Mouse (Mus musculus): ENCODE data around the gene Tril. TPM values are rescaled to one million over a fixed set of nuclear protein-coding genes. Genes with fewer than 3 reads are reported as not detected.

The Tril gene
- polyA plus RNA-seq, 1 experiment from 2014 or later = 36.0 TPM

- Histone ChIP-seq H3K4me1 (ENCODE audit: control insufficient read depth, insufficient read depth, low read length) (no peaks in the 10 kb centered on the region), H3K9ac (replicated peaks; ENCODE audit: low read length) (no peak overlapping the region), H3K27ac (replicated peaks; ENCODE audit: low read depth, low read length) (no peak overlapping the region), H3K4me3 (ENCODE audit: low read depth, low read length) (no peak overlapping the region), H3K4me2 (ENCODE audit: low read depth, low read length) (no peak overlapping the region), H3K9me3 (replicated peaks; ENCODE audit: control insufficient read depth, low read length) (no peaks in the 10 kb centered on the region), H3K27me3 (ENCODE audit: control insufficient read depth, insufficient read depth, low read length) (no peaks in the 10 kb centered on the region), H3K36me3 (replicated peaks; ENCODE audit: control insufficient read depth, insufficient read depth, low read depth, low read length) (no peaks in the 10 kb centered on the region)
- WGBS = 62% methylated on average over 10 of the region's 10 CpGs
- ATAC-seq (replicated peaks; ENCODE audit: insufficient number of reproducible peaks, low FRiP score, low TSS enrichment, low read depth) (no peak), DNase-seq (ENCODE audit: low spot score) (no peak)
These were observed 54.3 kb downstream of the Tril start for GRCm38 (mm10) chr6:53766243-53766915.

- H3K4me1 ChIP-seq (ENCODE audit: control insufficient read depth, insufficient read depth, low read length) = no peaks in the 10 kb centered on the region
- H3K4me2 ChIP-seq (ENCODE audit: low read depth, low read length) = no peak overlapping the region
- no peak overlapping the region for H3K27ac ChIP-seq (replicated peaks; ENCODE audit: low read depth, low read length)
- no peak for ATAC-seq (replicated peaks; ENCODE audit: insufficient number of reproducible peaks, low FRiP score, low TSS enrichment, low read depth)
- no peaks in the 10 kb centered on the region for H3K9me3 ChIP-seq (replicated peaks; ENCODE audit: control insufficient read depth, low read length)
- no peak overlapping the region for H3K4me3 ChIP-seq (ENCODE audit: low read depth, low read length)
- H3K27me3 ChIP-seq (ENCODE audit: control insufficient read depth, insufficient read depth, low read length) = no peaks in the 10 kb centered on the region
- WGBS = 61% methylated on average over 8 of the region's 8 CpGs
- DNase-seq (ENCODE audit: low spot score) = no peak
- no peak overlapping the region for H3K9ac ChIP-seq (replicated peaks; ENCODE audit: low read length)
- no peaks in the 10 kb centered on the region for H3K36me3 ChIP-seq (replicated peaks; ENCODE audit: control insufficient read depth, insufficient read depth, low read depth, low read length)
These were observed 54.9 kb downstream of the Tril start for GRCm38 (mm10) chr6:53765731-53766130.

Other genes starting within 250 kb of the Tril start
- 0.18 TPM in 1 of 2 replicates, not detected in the other for gene Cpvl, start 157.8 kb upstream of the Tril start, polyA plus RNA-seq (2014; fragmentation: Nextera tagmentation; extraction: Ambion mirVana)
- 14.0 and 18.0 TPM in 2 replicates for gene Chn2, start 218.7 kb upstream of the Tril start, polyA plus RNA-seq (2014; fragmentation: Nextera tagmentation; extraction: Ambion mirVana)